Mouse (Mus musculus) spleen, adult 2 months (tissue): ENCODE measurements at regions not wholly inside any gene's neighbourhood (a gene's known extent, or its start where the extent isn't known, plus 50 kb on each side); places are given as distances from the start of the nearest gene placed in this dataset.

Experiments used
- CTCF ChIP-seq: fragments of 200-500 bp; IDR thresholded peaks from 2 replicates; pipeline ENCODE4 v1.5.1; 2011; ENCODE audit warnings: mild to moderate bottlenecking, inconsistent platforms; ENCODE audit not compliant: insufficient read depth, insufficient read length, insufficient replicate concordance; ENCODE audit errors: extremely low read depth
- POLR2A ChIP-seq: fragments of 200-500 bp; IDR thresholded peaks from 2 replicates; pipeline ENCODE4 v1.6.1; 2011; ENCODE audit warnings: low read depth, low read length, inconsistent platforms

- TF ChIP-seq CTCF (no peak), POLR2A (no peak)
Observed at GRCm38 (mm10) chr2:50405932-50406331, 109.3 kb upstream of the Mmadhc start.
